Mouse (Mus musculus): ENCODE data around the gene Zfand2b.

The Zfand2b gene

GRCm38 (mm10) chr1:75168472-75169464, at the start of gene Zfand2b:
TSS of gene Zfand2b (plus strand) at chr1:75168646.
- peak; percentile 99 for DNase-seq (ENCODE audit: low spot score)

GRCm38 (mm10) chr1:75122211-75122610, 46.2 kb upstream of the Zfand2b start:
- no peak for DNase-seq (ENCODE audit: low spot score)

GRCm38 (mm10) chr1:75124346-75125321, 43.8 kb upstream of the Zfand2b start, which contains the start of gene Nhej1:
TSS of gene Nhej1 (minus strand) at chr1:75125200.
- DNase-seq (ENCODE audit: low spot score): peak; percentile 95

GRCm38 (mm10) chr1:75125418-75125817, 43.0 kb upstream of the Zfand2b start:
- no peak for DNase-seq (ENCODE audit: low spot score)

GRCm38 (mm10) chr1:75128641-75129040, 39.8 kb upstream of the Zfand2b start:
- no peak for DNase-seq (ENCODE audit: low spot score)

- no peak for DNase-seq (ENCODE audit: low spot score)
These were observed 34.8 kb upstream of the Zfand2b start, which contains the start of gene Slc23a3 for GRCm38 (mm10) chr1:75133421-75134207. TSS of gene Slc23a3 (minus strand) at chr1:75133890.

GRCm38 (mm10) chr1:75136293-75136692, 32.2 kb upstream of the Zfand2b start:
- no peak for DNase-seq (ENCODE audit: low spot score)

- DNase-seq (ENCODE audit: low spot score): no peak
These were observed 31.7 kb upstream of the Zfand2b start for GRCm38 (mm10) chr1:75136730-75137129.

- DNase-seq (ENCODE audit: low spot score): no peak
These were observed 30.0 kb upstream of the Zfand2b start for GRCm38 (mm10) chr1:75138448-75138847.

GRCm38 (mm10) chr1:75140601-75141190, 27.8 kb upstream of the Zfand2b start:
- DNase-seq (ENCODE audit: low spot score): no peak

- peak; percentile 75 for DNase-seq (ENCODE audit: low spot score)
These were observed 26.8 kb upstream of the Zfand2b start for GRCm38 (mm10) chr1:75141486-75142190.

GRCm38 (mm10) chr1:75142301-75143261, 25.9 kb upstream of the Zfand2b start, which contains the start of the genes Cnppd1 and Retreg2:
TSS of gene Cnppd1 (minus strand) at chr1:75142711.
TSS of gene Retreg2 (plus strand) at chr1:75142778.
- peak; percentile 96 for DNase-seq (ENCODE audit: low spot score)

- DNase-seq (ENCODE audit: low spot score): no peak
These were observed 22.9 kb upstream of the Zfand2b start for GRCm38 (mm10) chr1:75145589-75145988.

GRCm38 (mm10) chr1:75147411-75148135, 20.9 kb upstream of the Zfand2b start:
- no peak for DNase-seq (ENCODE audit: low spot score)

GRCm38 (mm10) chr1:75148727-75149126, 19.7 kb upstream of the Zfand2b start:
- no peak for DNase-seq (ENCODE audit: low spot score)

GRCm38 (mm10) chr1:75155837-75156236, 12.6 kb upstream of the Zfand2b start:
- no peak for DNase-seq (ENCODE audit: low spot score)

- no peak for DNase-seq (ENCODE audit: low spot score)
These were observed 9.5 kb upstream of the Zfand2b start for GRCm38 (mm10) chr1:75158990-75159389.

GRCm38 (mm10) chr1:75159540-75160255, 8.7 kb upstream of the Zfand2b start:
- DNase-seq (ENCODE audit: low spot score): no peak
